Mouse (Mus musculus) embryonic fibroblast, embryonic 13.5 days (primary cell): ENCODE results near the gene Myadm. TPM values are rescaled to one million over a fixed set of nuclear protein-coding genes. Genes with fewer than 3 reads are reported as not detected.
A peak's percentile ranks its signal among the peaks of the same experiment; 100 is the strongest.

Source experiments
- H3K27ac ChIP-seq: 2 replicates; pipeline ENCODE4 v1.5.1; 2012; ENCODE audit warnings: low read length, control low read depth, inconsistent platforms; ENCODE audit not compliant: insufficient read depth
- H3K4me1 ChIP-seq: 2 replicates; pipeline ENCODE4 v1.6.1; 2011; ENCODE audit warnings: low read length; ENCODE audit not compliant: control insufficient read depth, insufficient read depth
- H3K4me3 ChIP-seq: 2 replicates; pipeline ENCODE4 v1.5.1; 2011; ENCODE audit warnings: mild to moderate bottlenecking, control low read depth, low read length; ENCODE audit not compliant: insufficient read depth
- CTCF ChIP-seq: IDR thresholded peaks from 2 replicates; pipeline ENCODE4 v1.5.1; 2011; ENCODE audit warnings: mild to moderate bottlenecking, control low read depth, low read length, moderate library complexity, borderline replicate concordance; ENCODE audit not compliant: insufficient read depth
- POLR2A ChIP-seq: IDR thresholded peaks from 2 replicates; pipeline ENCODE4 v1.6.1; 2011; ENCODE audit warnings: low read depth, mild to moderate bottlenecking, control low read depth, low read length, moderate library complexity
- polyA plus RNA-seq: library from polyadenylated mRNA; stranded (reverse); fragments of >200 nt; gene quantifications from 2 replicates; pipeline ENCODE4 v1.2.4, GENCODE M21; 2011; ENCODE audit warnings: low read depth; ENCODE audit not compliant: missing spikeins, insufficient read length

Gene Myadm
- polyA plus RNA-seq = 469 and 684 TPM in 2 replicates

DNA sequence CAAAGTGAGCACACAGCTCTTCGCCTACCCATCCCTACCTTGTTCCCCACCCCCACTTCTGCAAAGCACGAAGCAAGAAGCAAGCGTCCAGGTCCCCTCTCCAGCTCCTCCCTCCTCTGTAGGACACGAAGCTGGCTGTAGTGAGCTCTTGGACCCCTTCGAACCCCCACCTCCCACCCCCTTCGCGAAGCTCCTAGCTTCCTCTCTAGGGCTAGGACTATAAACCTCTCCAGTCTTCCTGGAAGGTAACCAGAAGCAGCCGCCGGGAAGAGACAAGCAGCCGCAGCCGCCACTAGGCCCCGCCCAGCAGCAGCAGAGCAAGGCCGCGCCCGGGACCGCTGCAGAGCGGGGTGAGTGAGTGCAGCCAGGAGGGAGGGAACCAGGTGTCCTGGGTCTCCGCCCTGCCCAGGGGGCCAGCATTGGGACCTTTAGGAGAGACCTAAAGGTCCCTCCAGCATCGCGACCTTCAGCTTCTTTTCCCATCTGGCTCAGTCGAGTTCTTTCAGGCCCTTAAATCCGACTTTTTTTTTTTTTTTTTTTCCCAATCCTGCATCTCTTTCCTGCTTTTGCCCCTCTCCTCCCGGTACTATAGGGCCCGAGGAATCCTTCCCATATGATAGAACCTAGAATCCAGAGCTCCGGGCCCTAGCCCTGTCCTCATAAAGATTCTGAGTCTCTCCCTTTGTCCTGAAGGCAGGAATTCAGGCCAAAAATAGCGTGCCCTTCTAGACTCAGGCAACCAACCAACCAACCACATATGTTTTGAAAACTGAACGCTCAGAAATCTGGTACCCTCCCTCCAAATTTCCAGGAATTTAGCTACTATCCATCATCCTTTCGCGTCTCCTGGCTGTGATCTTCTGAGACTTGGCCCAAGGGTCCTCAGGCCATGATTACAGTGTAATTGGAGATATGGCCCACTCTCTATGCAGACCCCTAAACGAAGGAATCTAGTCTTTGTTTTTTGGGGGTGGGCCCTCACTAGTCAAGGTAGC, at the start of gene Myadm, which contains the start of gene Prkcg:
Myadm (plus strand) TSS at position 105 of the 995 bp plus-strand sequence.
Prkcg (plus strand) TSS at position 204 of the 995 bp plus-strand sequence.
- peak within 1 kb of the TSS; percentile 77 for H3K27ac ChIP-seq
- peak; percentile 68 for TF ChIP-seq POLR2A
- TF ChIP-seq CTCF = no peak
- peaks cover 12% of the 10 kb centered on the region; the same call in 1 of the 2 replicates for H3K4me1 ChIP-seq
- peak within 1 kb of the TSS; percentile 40 for H3K4me3 ChIP-seq

DNA sequence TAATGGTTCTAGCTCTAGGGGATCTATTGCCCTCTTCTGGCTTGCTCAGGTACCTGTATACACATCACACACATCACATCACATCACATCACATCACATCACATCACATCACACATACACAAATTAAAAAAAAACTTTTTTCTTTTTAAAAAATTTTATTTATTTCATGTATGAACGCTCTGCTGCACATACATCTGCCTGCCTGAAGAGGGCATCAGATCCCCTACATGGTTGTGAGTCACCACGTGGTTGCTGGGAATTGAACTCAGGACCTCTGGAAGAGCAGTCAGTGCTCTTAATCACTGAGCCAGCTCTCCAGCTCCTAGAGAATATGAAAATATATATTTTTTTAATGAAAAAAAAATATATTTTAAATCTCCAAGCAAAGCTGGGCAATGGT, 49.7 kb upstream of the Myadm start:
- TF ChIP-seq POLR2A (no peak), CTCF (no peak)
- H3K27ac ChIP-seq = no peak overlapping the region
- H3K4me1 ChIP-seq = no peaks in the 10 kb centered on the region
- H3K4me3 ChIP-seq = no peak overlapping the region

DNA sequence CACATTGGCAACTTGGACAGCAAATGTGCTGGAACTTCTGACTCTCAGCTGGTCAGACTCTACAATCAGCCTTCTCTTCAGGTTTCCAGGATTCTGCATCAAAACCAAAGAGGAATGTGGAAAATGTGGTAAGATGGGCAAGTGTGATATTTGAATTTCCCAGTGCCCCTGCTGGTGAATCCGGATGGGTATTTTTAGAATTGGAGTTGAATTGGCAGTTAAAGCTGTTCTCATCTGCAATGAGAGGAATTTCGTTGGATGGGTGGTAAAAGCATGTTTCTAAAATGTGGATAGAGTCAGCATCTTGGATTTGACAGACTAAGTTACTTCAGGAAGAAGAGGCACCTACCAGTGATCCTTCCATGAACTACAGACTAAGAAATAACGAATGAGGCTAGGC, 28.2 kb upstream of the Myadm start:
- Histone ChIP-seq H3K4me1 (no peaks in the 10 kb centered on the region), H3K4me3 (no peak overlapping the region), H3K27ac (no peak overlapping the region)
- TF ChIP-seq CTCF = no peak
- no peak for TF ChIP-seq POLR2A

DNA sequence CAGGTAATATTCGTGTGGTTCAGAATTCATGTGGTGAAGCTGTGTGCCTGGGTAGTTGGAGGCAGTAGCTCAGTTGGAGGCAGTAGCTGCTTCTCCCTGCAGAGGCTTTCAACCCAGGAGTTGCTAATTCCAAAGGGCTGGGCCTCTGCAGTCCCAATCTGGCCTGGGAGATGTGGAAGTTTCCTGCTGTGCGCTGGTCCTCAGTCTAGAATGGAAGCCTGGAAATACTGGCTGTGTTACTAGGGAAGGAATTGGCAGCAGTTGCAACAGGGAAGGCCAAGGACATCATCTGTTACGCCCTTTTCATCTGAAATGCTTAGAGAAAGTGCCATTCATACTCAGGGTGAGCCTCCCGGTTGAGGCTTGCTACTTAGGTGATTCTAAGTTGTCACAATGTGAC, 27.4 kb upstream of the Myadm start:
- Histone ChIP-seq H3K4me3 (no peak overlapping the region), H3K27ac (no peak overlapping the region), H3K4me1 (no peaks in the 10 kb centered on the region)
- TF ChIP-seq CTCF (no peak), POLR2A (no peak)

DNA sequence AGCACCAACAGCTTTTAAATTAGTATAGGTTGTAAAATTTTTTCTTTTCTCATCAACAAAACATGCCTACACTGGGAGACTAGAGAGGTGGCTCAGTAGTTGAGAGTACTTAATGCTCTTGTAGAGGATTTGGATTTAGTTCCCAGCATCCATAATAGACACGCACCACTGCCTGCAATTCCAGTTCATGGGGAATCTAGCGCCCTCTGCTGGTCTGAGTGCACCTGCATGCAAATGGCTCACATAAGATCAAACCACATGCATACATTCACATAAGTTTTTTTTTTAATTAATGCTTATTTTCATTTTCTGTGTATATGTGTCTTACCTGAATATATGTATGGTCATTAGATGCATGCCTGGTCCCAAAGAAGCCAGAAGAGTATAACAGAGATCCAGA, 26.1 kb upstream of the Myadm start:
- peak; percentile 48; the same call in 1 of the 2 replicates for TF ChIP-seq CTCF
- no peak for TF ChIP-seq POLR2A
- H3K27ac ChIP-seq = no peak overlapping the region

DNA sequence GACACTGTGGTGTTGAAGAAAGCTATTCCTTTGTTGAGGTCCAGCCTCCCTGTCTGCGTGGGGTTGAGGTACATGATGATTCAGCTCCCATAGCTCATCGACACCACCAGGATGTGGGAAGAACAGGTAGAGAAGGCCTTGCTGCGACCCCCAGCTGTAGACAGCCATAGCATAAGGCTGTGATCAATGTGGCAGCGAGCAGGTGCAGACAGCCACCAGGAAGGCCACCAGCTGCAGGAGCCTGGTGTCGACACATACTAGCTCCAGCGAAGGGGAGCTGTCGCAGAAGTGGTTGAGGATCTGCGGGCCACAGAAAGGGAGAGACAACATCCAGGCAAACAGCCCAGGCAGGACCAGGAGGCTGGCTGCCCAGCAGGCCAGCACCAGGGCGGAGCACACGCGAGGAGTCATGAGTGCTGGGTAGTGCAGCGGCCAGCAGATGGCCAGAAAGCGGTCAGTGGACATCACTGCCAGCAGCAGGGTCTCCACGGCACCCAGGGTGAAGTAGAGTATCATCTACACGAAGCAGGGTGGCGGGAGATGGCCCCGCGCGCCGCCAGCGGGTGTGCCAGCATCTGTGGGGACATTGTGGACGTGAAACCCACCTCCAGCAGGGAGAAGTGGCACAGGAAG, 24.4 kb upstream of the Myadm start:
- TF ChIP-seq POLR2A (no peak), CTCF (no peak)
- H3K4me3 ChIP-seq = no peak overlapping the region
- no peak overlapping the region for H3K27ac ChIP-seq
- H3K4me1 ChIP-seq = no peaks in the 10 kb centered on the region

More for the DNA sequence above, 26.1 kb upstream of the Myadm start:
- no peaks in the 10 kb centered on the region for H3K4me1 ChIP-seq
- H3K4me3 ChIP-seq = no peak overlapping the region

DNA sequence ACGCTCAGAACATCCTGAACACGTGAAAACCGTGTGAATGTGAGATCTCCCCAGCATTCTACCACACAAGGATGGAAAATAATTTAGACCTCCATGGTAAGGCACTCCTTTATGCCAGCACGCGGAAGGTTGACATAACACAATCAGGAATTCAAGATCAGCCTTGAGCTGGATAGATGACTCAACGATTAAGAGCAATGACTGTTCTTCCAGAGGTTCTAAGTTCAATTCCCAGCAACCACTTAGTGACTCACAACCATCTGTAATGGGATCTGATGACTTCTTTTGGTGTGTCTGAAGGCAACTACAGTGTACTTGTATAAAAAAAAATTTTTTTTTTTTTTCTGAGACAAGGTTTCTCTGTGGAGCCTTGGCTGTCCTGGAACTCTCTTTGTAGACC, 23.6 kb upstream of the Myadm start:
- H3K4me3 ChIP-seq = no peak overlapping the region
- H3K4me1 ChIP-seq = no peaks in the 10 kb centered on the region
- H3K27ac ChIP-seq = no peak overlapping the region
- TF ChIP-seq POLR2A = no peak
- no peak for TF ChIP-seq CTCF

DNA sequence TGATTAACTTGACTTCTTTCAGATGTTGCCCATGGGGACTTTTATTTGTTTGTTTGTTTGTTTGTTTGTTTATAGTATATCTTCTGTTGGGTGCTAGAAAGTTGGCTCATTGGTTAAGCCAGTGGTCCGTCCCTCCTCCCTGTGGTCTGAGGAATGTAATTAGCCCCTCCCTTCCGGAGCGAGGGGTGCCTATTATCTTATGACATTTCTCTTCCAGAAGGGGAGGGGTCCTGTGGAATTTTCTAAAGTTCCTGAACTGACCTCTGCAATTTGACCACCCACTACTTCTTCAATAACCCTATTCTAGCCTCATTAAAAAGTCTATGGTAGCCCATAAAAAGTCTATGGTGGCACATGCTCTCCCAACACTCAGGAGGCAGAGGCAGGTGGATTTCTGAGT, 21.6 kb upstream of the Myadm start:
- Histone ChIP-seq H3K4me3 (no peak overlapping the region), H3K27ac (no peak overlapping the region), H3K4me1 (no peaks in the 10 kb centered on the region)
- no peak for TF ChIP-seq POLR2A
- no peak for TF ChIP-seq CTCF

DNA sequence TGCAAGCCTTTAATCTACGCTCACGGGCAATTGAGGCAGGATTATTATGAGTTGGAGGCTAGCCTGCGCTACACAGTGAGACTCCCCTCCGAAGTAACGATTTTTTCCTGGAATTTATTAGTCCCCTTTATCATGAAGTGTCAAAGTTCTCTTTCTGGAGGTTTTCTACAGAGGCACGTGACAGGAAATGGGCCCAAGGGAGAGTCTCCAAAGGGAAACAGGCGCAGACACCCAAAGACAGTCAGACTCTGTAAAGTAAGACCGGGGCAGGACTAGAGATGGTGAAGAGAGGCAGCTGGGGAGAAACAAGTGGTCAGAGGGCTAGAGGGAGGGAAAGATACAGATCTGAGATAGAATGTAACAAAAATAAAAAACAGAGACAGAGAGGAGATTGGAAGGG, 21.0 kb upstream of the Myadm start:
- H3K4me3 ChIP-seq = no peak overlapping the region
- TF ChIP-seq CTCF (no peak), POLR2A (no peak)
- H3K27ac ChIP-seq = no peak overlapping the region
- no peaks in the 10 kb centered on the region for H3K4me1 ChIP-seq

DNA sequence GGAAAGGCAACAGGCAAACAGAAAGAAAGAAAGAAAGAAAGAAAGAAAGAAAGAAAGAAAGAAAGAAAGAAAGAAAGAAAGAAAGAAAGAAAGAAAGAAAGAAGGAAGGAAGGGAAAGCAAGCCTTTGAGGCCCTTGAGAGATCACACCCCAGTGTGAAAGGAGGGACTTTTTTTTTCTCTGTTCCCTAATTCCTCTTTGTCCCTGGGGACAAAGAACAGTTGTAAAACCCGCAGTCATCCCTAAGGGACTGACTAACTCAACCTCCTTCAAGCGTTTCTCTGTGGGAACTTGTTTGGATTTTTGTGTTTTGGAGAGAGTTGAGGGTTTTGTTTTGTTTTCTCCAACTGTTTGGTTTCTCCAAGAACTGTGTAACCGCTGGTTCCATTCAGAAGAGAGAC, 20.6 kb upstream of the Myadm start:
- Histone ChIP-seq H3K4me3 (no peak overlapping the region), H3K4me1 (no peaks in the 10 kb centered on the region), H3K27ac (no peak overlapping the region)
- no peak for TF ChIP-seq CTCF
- TF ChIP-seq POLR2A = no peak

DNA sequence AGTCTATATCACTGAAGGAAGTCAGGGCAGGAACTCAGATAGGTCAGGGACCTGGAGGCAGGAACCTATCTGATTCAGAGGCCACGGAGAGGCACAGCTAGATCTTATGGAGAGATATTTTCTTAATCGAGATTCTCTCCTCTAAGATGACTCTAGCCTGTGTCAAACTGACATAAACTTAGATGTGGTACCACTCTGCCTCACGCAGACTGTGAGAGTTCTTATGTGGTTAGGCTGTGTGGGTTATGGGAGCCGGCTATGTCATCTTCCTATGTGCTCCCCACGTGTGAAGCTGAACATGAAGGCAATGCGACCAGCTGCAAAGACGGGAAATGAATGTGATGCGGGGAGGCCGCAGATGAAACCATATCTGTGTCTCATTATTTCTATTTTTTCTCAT, 16.7 kb upstream of the Myadm start:
- TF ChIP-seq CTCF = no peak
- TF ChIP-seq POLR2A = no peak
- Histone ChIP-seq H3K4me1 (peaks cover 2% of the 10 kb centered on the region; the same call in 1 of the 2 replicates), H3K4me3 (no peak overlapping the region), H3K27ac (no peak overlapping the region)
